Mouse (Mus musculus) spleen, adult 2 months (tissue): Measurements from ENCODE around the gene Ppp2r5b.

ENCODE experiments used
- CTCF ChIP-seq: fragments of 200-500 bp; IDR thresholded peaks from 2 replicates; pipeline ENCODE4 v1.5.1; 2011; ENCODE audit warnings: mild to moderate bottlenecking, inconsistent platforms; ENCODE audit not compliant: insufficient read depth, insufficient read length, insufficient replicate concordance; ENCODE audit errors: extremely low read depth
- POLR2A ChIP-seq: fragments of 200-500 bp; IDR thresholded peaks from 2 replicates; pipeline ENCODE4 v1.6.1; 2011; ENCODE audit warnings: low read depth, low read length, inconsistent platforms

DNA sequence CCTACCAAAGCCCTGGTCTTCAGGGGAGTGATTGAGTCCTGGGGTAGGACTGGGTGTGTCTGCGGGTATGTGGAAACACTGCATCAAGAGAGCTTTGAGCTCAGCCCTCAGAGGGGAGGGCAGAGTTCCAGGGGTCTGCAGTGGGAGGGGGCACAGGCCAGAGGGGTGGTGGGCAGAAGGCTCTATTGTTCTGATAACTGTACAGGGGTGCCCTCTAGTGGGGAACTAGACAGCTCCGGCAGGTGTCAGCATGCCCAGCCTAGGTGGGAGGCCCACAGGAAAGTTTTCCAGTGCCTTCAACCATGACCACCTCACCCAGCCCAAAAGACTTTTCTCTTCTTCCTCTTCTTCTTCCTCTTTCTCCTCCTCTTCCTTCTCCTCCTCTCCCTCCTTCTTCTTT is 24.8 kb upstream of the Ppp2r5b start:
- peak; percentile 54; the same call in 1 of the 2 replicates for TF ChIP-seq CTCF
- TF ChIP-seq POLR2A = no peak
